Mouse (Mus musculus): ENCODE measurements around the gene Gpank1. TPM values are rescaled to one million over a fixed set of nuclear protein-coding genes. Genes with fewer than 3 reads are reported as not detected.

Gene Gpank1
- polyA plus RNA-seq, 2 experiments: 10.0 to 12.7 TPM

GRCm38 (mm10) chr17:35135591-35136320, 14.5 kb downstream of the Gpank1 start:
- ATAC-seq (ENCODE audit: insufficient read depth) (peak; percentile 36), DNase-seq (ENCODE audit: low read depth in 3 of 3, low spot score in 3 of 3) (peak; percentile 40 to 56 (median 45))
- Histone ChIP-seq H3K36me3 (replicated peaks; ENCODE audit: control insufficient read depth, insufficient read depth, low read depth) (peaks cover 27% of the 10 kb centered on the region), H3K27me3 (ENCODE audit: control insufficient read depth, insufficient read depth, low read length) (no peaks in the 10 kb centered on the region), H3K27ac (peak overlapping the region; percentile 69), H3K9ac (replicated peaks) (peak overlapping the region; percentile 81), H3K4me1 (replicated peaks; ENCODE audit: control insufficient read depth in 2 of 2, insufficient read depth in 2 of 2, low read length in 1 of 2) (peaks cover 10 to 12% of the 10 kb centered on the region in 2 experiments), H3K9me3 (ENCODE audit: control insufficient read depth, low read length) (no peaks in the 10 kb centered on the region), H3K4me3 (ENCODE audit: insufficient read depth in 1 of 2, low read depth in 2 of 2, low read length in 2 of 2) (peak overlapping the region; percentile 72 to 83), H3K4me2 (ENCODE audit: low read depth) (peak overlapping the region; percentile 93)
- TF ChIP-seq CTCF (IDR thresholded peaks at IDR 0.05; ENCODE audit: low read depth) (0 out of 2 replicates have a peak, but pooled peaks have one; percentile 20), EP300 (IDR thresholded peaks at IDR 0.05; ENCODE audit: low read depth) (no peak)
- WGBS (ENCODE audit: insufficient replicate concordance): under 1% methylated on average over 41 of the region's 43 CpGs

DNA sequence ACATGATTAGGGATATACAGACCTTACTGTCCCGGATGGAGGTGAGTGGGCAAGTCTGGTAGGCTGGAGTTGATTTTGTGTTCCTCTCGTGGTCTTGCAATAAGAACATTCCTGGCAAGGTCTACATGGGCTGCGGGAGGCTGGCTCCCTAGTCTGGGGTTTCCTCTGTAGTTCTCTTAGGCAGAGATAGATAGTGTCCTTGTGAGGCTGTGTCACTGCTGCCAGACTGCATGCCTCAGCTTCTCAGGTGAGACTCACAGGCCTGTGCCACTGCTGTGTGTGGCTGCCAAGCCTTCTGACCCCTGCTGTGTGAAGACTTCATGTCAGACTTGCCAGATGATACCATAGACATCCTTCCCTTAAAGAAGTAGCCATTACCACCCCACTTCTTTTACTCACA, 18.0 kb downstream of the Gpank1 start:
- no peak for ATAC-seq (ENCODE audit: insufficient read depth)
- TF ChIP-seq EP300 (IDR thresholded peaks at IDR 0.05; ENCODE audit: low read depth) (no peak), CTCF (IDR thresholded peaks at IDR 0.05; ENCODE audit: low read depth) (no peak)
- WGBS (ENCODE audit: insufficient replicate concordance): 84% methylated on average over 3 of the region's 3 CpGs
- H3K4me1 ChIP-seq (replicated peaks; ENCODE audit: control insufficient read depth in 2 of 2, insufficient read depth in 2 of 2, low read length in 1 of 2): peaks cover 10 to 12% of the 10 kb centered on the region in 2 experiments
- H3K4me3 ChIP-seq (ENCODE audit: insufficient read depth in 1 of 2, low read depth in 2 of 2, low read length in 2 of 2): no peak overlapping the region
- peaks cover 62% of the 10 kb centered on the region for H3K36me3 ChIP-seq (replicated peaks; ENCODE audit: control insufficient read depth, insufficient read depth, low read depth)
- DNase-seq (ENCODE audit: low read depth in 3 of 3, low spot score in 3 of 3): no peak
- H3K9me3 ChIP-seq (ENCODE audit: control insufficient read depth, low read length): no peaks in the 10 kb centered on the region
- H3K27ac ChIP-seq: no peak overlapping the region
- no peaks in the 10 kb centered on the region for H3K27me3 ChIP-seq (ENCODE audit: control insufficient read depth, insufficient read depth, low read length)
- no peak overlapping the region for H3K4me2 ChIP-seq (ENCODE audit: low read depth)
- H3K9ac ChIP-seq (replicated peaks): no peak overlapping the region

GRCm38 (mm10) chr17:35140490-35140996, 19.3 kb downstream of the Gpank1 start:
- TF ChIP-seq EP300 (IDR thresholded peaks at IDR 0.05; ENCODE audit: low read depth) (no peak), CTCF (IDR thresholded peaks at IDR 0.05; ENCODE audit: low read depth) (no peak)
- H3K27me3 ChIP-seq (ENCODE audit: control insufficient read depth, insufficient read depth, low read length): no peaks in the 10 kb centered on the region
- H3K9ac ChIP-seq (replicated peaks): no peak overlapping the region
- H3K27ac ChIP-seq: no peak overlapping the region
- H3K36me3 ChIP-seq (replicated peaks; ENCODE audit: control insufficient read depth, insufficient read depth, low read depth): peaks cover 74% of the 10 kb centered on the region
- no peak overlapping the region for H3K4me3 ChIP-seq (ENCODE audit: insufficient read depth in 1 of 2, low read depth in 2 of 2, low read length in 2 of 2)
- H3K4me1 ChIP-seq (replicated peaks; ENCODE audit: control insufficient read depth in 2 of 2, insufficient read depth in 2 of 2, low read length in 1 of 2): peaks cover 10 to 12% of the 10 kb centered on the region in 2 experiments
- no peaks in the 10 kb centered on the region for H3K9me3 ChIP-seq (ENCODE audit: control insufficient read depth, low read length)
- WGBS (ENCODE audit: insufficient replicate concordance): 75% methylated on average over 16 of the region's 16 CpGs
- no peak overlapping the region for H3K4me2 ChIP-seq (ENCODE audit: low read depth)
- DNase-seq (ENCODE audit: low read depth in 3 of 3, low spot score in 3 of 3) (no peak), ATAC-seq (ENCODE audit: insufficient read depth) (no peak)

- Histone ChIP-seq H3K4me3 (ENCODE audit: insufficient read depth in 1 of 2, low read depth in 2 of 2, low read length in 2 of 2) (no peak overlapping the region), H3K4me1 (replicated peaks; ENCODE audit: control insufficient read depth in 2 of 2, insufficient read depth in 2 of 2, low read length in 1 of 2) (peaks cover under 1 to 4% of the 10 kb centered on the region in 2 experiments; a peak in 3 of 4 replicates), H3K4me2 (ENCODE audit: low read depth) (no peak overlapping the region), H3K9ac (replicated peaks) (no peak overlapping the region), H3K36me3 (replicated peaks; ENCODE audit: control insufficient read depth, insufficient read depth, low read depth) (peaks cover 86% of the 10 kb centered on the region), H3K27me3 (ENCODE audit: control insufficient read depth, insufficient read depth, low read length) (no peaks in the 10 kb centered on the region), H3K9me3 (ENCODE audit: control insufficient read depth, low read length) (no peaks in the 10 kb centered on the region), H3K27ac (no peak overlapping the region)
- ATAC-seq (ENCODE audit: insufficient read depth): no peak
- TF ChIP-seq CTCF (IDR thresholded peaks at IDR 0.05; ENCODE audit: low read depth): no peak
- TF ChIP-seq EP300 (IDR thresholded peaks at IDR 0.05; ENCODE audit: low read depth): no peak
- 71% methylated on average over 6 of the region's 6 CpGs for WGBS (ENCODE audit: insufficient replicate concordance)
- no peak for DNase-seq (ENCODE audit: low read depth in 3 of 3, low spot score in 3 of 3)
These were observed 20.7 kb downstream of the Gpank1 start for GRCm38 (mm10) chr17:35141971-35142370.

- 78% methylated on average over 5 of the region's 5 CpGs for WGBS (ENCODE audit: insufficient replicate concordance)
- TF ChIP-seq EP300 (IDR thresholded peaks at IDR 0.05; ENCODE audit: low read depth) (no peak), CTCF (IDR thresholded peaks at IDR 0.05; ENCODE audit: low read depth) (no peak)
- no peak for ATAC-seq (ENCODE audit: insufficient read depth)
These were observed 24.9 kb downstream of the Gpank1 start for GRCm38 (mm10) chr17:35146139-35146538.

More at GRCm38 (mm10) chr17:35146139-35146538, 24.9 kb downstream of the Gpank1 start:
- H3K36me3 ChIP-seq (replicated peaks; ENCODE audit: control insufficient read depth, insufficient read depth, low read depth): peaks cover 82% of the 10 kb centered on the region
- H3K9ac ChIP-seq (replicated peaks): no peak overlapping the region
- H3K27me3 ChIP-seq (ENCODE audit: control insufficient read depth, insufficient read depth, low read length): no peaks in the 10 kb centered on the region
- H3K4me3 ChIP-seq (ENCODE audit: insufficient read depth in 1 of 2, low read depth in 2 of 2, low read length in 2 of 2): no peak overlapping the region
- no peaks in the 10 kb centered on the region for H3K9me3 ChIP-seq (ENCODE audit: control insufficient read depth, low read length)
- no peak for DNase-seq (ENCODE audit: low read depth in 3 of 3, low spot score in 3 of 3)
- no peak overlapping the region for H3K4me2 ChIP-seq (ENCODE audit: low read depth)
- no peaks in the 10 kb centered on the region for H3K4me1 ChIP-seq (replicated peaks; ENCODE audit: control insufficient read depth in 2 of 2, insufficient read depth in 2 of 2, low read length in 1 of 2)
- H3K27ac ChIP-seq: no peak overlapping the region
